Mouse (Mus musculus): ENCODE measurements around the gene Klf5. TPM values are rescaled to one million over a fixed set of nuclear protein-coding genes. Genes with fewer than 3 reads are reported as not detected.

Klf5 gene
- 4.9 and 5.2 TPM in 2 replicates for polyA plus RNA-seq (2015; fragmentation: Nextera tagmentation; extraction: Ambion mirVana)

GRCm38 (mm10) chr14:99298385-99299021 is at the start of gene Klf5:
TSS of gene Klf5 (plus strand) at chr14:99298691.
- Histone ChIP-seq H3K27ac (replicated peaks) (0 out of 2 replicates have a peak within 1 kb of the TSS, but pooled peaks have one; percentile 49), H3K9ac (peak within 1 kb of the TSS; percentile 75)
- WGBS = under 1% methylated on average over 66 of the region's 67 CpGs

GRCm38 (mm10) chr14:99262026-99262425 is 36.5 kb upstream of the Klf5 start:
- H3K9me3 ChIP-seq = no peaks in the 10 kb centered on the region
- 96% methylated on average over 12 of the region's 12 CpGs for WGBS
- 0 out of 2 replicates have a peak, but pooled peaks cover 3% of the 10 kb centered on the region for H3K36me3 ChIP-seq
- no peaks in the 10 kb centered on the region for H3K4me1 ChIP-seq (replicated peaks)
- no peak for ATAC-seq (ENCODE audit: low read depth)
- no peaks in the 10 kb centered on the region for H3K27me3 ChIP-seq
- no peak overlapping the region for H3K4me2 ChIP-seq
- H3K4me3 ChIP-seq = no peak overlapping the region
- no peak overlapping the region for H3K9ac ChIP-seq
- H3K27ac ChIP-seq (replicated peaks) = no peak overlapping the region

More at GRCm38 (mm10) chr14:99298385-99299021, at the start of gene Klf5:
- ATAC-seq (ENCODE audit: low read depth) = peak; percentile 98
- H3K4me1 ChIP-seq (replicated peaks) = peaks cover 19% of the 10 kb centered on the region
- H3K4me3 ChIP-seq = peak within 1 kb of the TSS; percentile 77
- peaks cover 33% of the 10 kb centered on the region for H3K27me3 ChIP-seq
- H3K36me3 ChIP-seq = no peaks in the 10 kb centered on the region
- H3K9me3 ChIP-seq = no peaks in the 10 kb centered on the region
- peak within 1 kb of the TSS; percentile 93 for H3K4me2 ChIP-seq

- no peak overlapping the region for H3K9ac ChIP-seq
- H3K27me3 ChIP-seq = no peaks in the 10 kb centered on the region
- H3K9me3 ChIP-seq = no peaks in the 10 kb centered on the region
- no peak overlapping the region for H3K27ac ChIP-seq (replicated peaks)
- H3K4me1 ChIP-seq (replicated peaks) = no peaks in the 10 kb centered on the region
- no peak for ATAC-seq (ENCODE audit: low read depth)
- 0 out of 2 replicates have a peak, but pooled peaks cover 3% of the 10 kb centered on the region for H3K36me3 ChIP-seq
- WGBS = 95% methylated on average over 6 of the region's 6 CpGs
- no peak overlapping the region for H3K4me2 ChIP-seq
- H3K4me3 ChIP-seq = no peak overlapping the region
Observed at GRCm38 (mm10) chr14:99263816-99264215, 34.7 kb upstream of the Klf5 start.

- Histone ChIP-seq H3K36me3 (no peaks in the 10 kb centered on the region), H3K4me1 (replicated peaks) (no peaks in the 10 kb centered on the region), H3K4me3 (no peak overlapping the region), H3K27me3 (no peaks in the 10 kb centered on the region), H3K27ac (replicated peaks) (no peak overlapping the region), H3K9ac (no peak overlapping the region), H3K4me2 (no peak overlapping the region), H3K9me3 (no peaks in the 10 kb centered on the region)
- no peak for ATAC-seq (ENCODE audit: low read depth)
- 95% methylated on average over 14 of the region's 14 CpGs for WGBS
Observed at GRCm38 (mm10) chr14:99265791-99266190, 32.7 kb upstream of the Klf5 start.

- no peak overlapping the region for H3K9ac ChIP-seq
- no peak overlapping the region for H3K27ac ChIP-seq (replicated peaks)
- ATAC-seq (ENCODE audit: low read depth) = no peak
- no peaks in the 10 kb centered on the region for H3K4me1 ChIP-seq (replicated peaks)
- no peaks in the 10 kb centered on the region for H3K27me3 ChIP-seq
- H3K36me3 ChIP-seq = no peaks in the 10 kb centered on the region
- H3K4me3 ChIP-seq = no peak overlapping the region
- no peak overlapping the region for H3K4me2 ChIP-seq
- no peaks in the 10 kb centered on the region for H3K9me3 ChIP-seq
- 48% methylated on average over 5 of the region's 5 CpGs for WGBS
Observed at GRCm38 (mm10) chr14:99266749-99267148, 31.7 kb upstream of the Klf5 start.

GRCm38 (mm10) chr14:99274056-99274455 is 24.4 kb upstream of the Klf5 start:
- Histone ChIP-seq H3K4me1 (replicated peaks) (0 out of 2 replicates have a peak, but pooled peaks cover under 1% of the 10 kb centered on the region), H3K9ac (no peak overlapping the region), H3K36me3 (no peaks in the 10 kb centered on the region), H3K4me3 (no peak overlapping the region), H3K9me3 (no peaks in the 10 kb centered on the region), H3K27ac (replicated peaks) (no peak overlapping the region), H3K27me3 (no peaks in the 10 kb centered on the region), H3K4me2 (no peak overlapping the region)
- 77% methylated on average over 2 of the region's 2 CpGs for WGBS
- no peak for ATAC-seq (ENCODE audit: low read depth)

GRCm38 (mm10) chr14:99275827-99276226 is 22.7 kb upstream of the Klf5 start:
- 0 out of 2 replicates have a peak, but pooled peaks cover 3% of the 10 kb centered on the region for H3K4me1 ChIP-seq (replicated peaks)
- no peaks in the 10 kb centered on the region for H3K36me3 ChIP-seq
- H3K9ac ChIP-seq = no peak overlapping the region
- no peak overlapping the region for H3K27ac ChIP-seq (replicated peaks)
- no peaks in the 10 kb centered on the region for H3K27me3 ChIP-seq
- no peak overlapping the region for H3K4me3 ChIP-seq
- WGBS = 21% methylated on average over 4 of the region's 4 CpGs
- no peak for ATAC-seq (ENCODE audit: low read depth)
- H3K4me2 ChIP-seq = no peak overlapping the region
- H3K9me3 ChIP-seq = no peaks in the 10 kb centered on the region

- H3K27me3 ChIP-seq = no peaks in the 10 kb centered on the region
- H3K27ac ChIP-seq (replicated peaks) = no peak overlapping the region
- ATAC-seq (ENCODE audit: low read depth) = no peak
- no peak overlapping the region for H3K4me2 ChIP-seq
- H3K4me3 ChIP-seq = no peak overlapping the region
- no peaks in the 10 kb centered on the region for H3K9me3 ChIP-seq
- H3K9ac ChIP-seq = no peak overlapping the region
- 10% methylated on average over 9 of the region's 9 CpGs for WGBS
- 0 out of 2 replicates have a peak, but pooled peaks cover 3% of the 10 kb centered on the region for H3K4me1 ChIP-seq (replicated peaks)
- H3K36me3 ChIP-seq = no peaks in the 10 kb centered on the region
Observed at GRCm38 (mm10) chr14:99278312-99278711, 20.2 kb upstream of the Klf5 start.

GRCm38 (mm10) chr14:99278763-99279486 is 19.6 kb upstream of the Klf5 start:
- no peak overlapping the region for H3K9ac ChIP-seq
- no peak overlapping the region for H3K27ac ChIP-seq (replicated peaks)
- H3K4me1 ChIP-seq (replicated peaks) = 0 out of 2 replicates have a peak, but pooled peaks cover 3% of the 10 kb centered on the region
- no peaks in the 10 kb centered on the region for H3K36me3 ChIP-seq
- no peak overlapping the region for H3K4me2 ChIP-seq
- H3K4me3 ChIP-seq = no peak overlapping the region
- no peaks in the 10 kb centered on the region for H3K9me3 ChIP-seq
- no peak for ATAC-seq (ENCODE audit: low read depth)
- 45% methylated on average over 12 of the region's 12 CpGs for WGBS
- H3K27me3 ChIP-seq = no peaks in the 10 kb centered on the region

GRCm38 (mm10) chr14:99280399-99280798 is 18.1 kb upstream of the Klf5 start:
- no peak overlapping the region for H3K27ac ChIP-seq (replicated peaks)
- no peak overlapping the region for H3K9ac ChIP-seq
- H3K4me1 ChIP-seq (replicated peaks) = 0 out of 2 replicates have a peak, but pooled peaks cover 3% of the 10 kb centered on the region
- H3K4me3 ChIP-seq = no peak overlapping the region
- 64% methylated on average over 5 of the region's 5 CpGs for WGBS
- H3K36me3 ChIP-seq = no peaks in the 10 kb centered on the region
- H3K9me3 ChIP-seq = no peaks in the 10 kb centered on the region
- no peaks in the 10 kb centered on the region for H3K27me3 ChIP-seq
- ATAC-seq (ENCODE audit: low read depth) = no peak
- no peak overlapping the region for H3K4me2 ChIP-seq

GRCm38 (mm10) chr14:99280825-99281433 is 17.6 kb upstream of the Klf5 start:
- no peak overlapping the region for H3K4me2 ChIP-seq
- no peak overlapping the region for H3K27ac ChIP-seq (replicated peaks)
- H3K4me3 ChIP-seq = no peak overlapping the region
- H3K9me3 ChIP-seq = no peaks in the 10 kb centered on the region
- no peaks in the 10 kb centered on the region for H3K27me3 ChIP-seq
- H3K36me3 ChIP-seq = no peaks in the 10 kb centered on the region
- H3K4me1 ChIP-seq (replicated peaks) = 0 out of 2 replicates have a peak, but pooled peaks cover 3% of the 10 kb centered on the region
- WGBS = 77% methylated on average over 5 of the region's 5 CpGs
- H3K9ac ChIP-seq = no peak overlapping the region
- no peak for ATAC-seq (ENCODE audit: low read depth)

GRCm38 (mm10) chr14:99285486-99285885 is 13.0 kb upstream of the Klf5 start:
- H3K9ac ChIP-seq = no peak overlapping the region
- WGBS = 94% methylated on average over 4 of the region's 4 CpGs
- no peaks in the 10 kb centered on the region for H3K9me3 ChIP-seq
- H3K27me3 ChIP-seq = no peaks in the 10 kb centered on the region
- no peaks in the 10 kb centered on the region for H3K4me1 ChIP-seq (replicated peaks)
- no peaks in the 10 kb centered on the region for H3K36me3 ChIP-seq
- no peak overlapping the region for H3K4me2 ChIP-seq
- H3K27ac ChIP-seq (replicated peaks) = no peak overlapping the region
- no peak overlapping the region for H3K4me3 ChIP-seq
- no peak for ATAC-seq (ENCODE audit: low read depth)

Data from neural tube, embryonic 13.5 days (tissue).